Mouse (Mus musculus): Measurements from ENCODE around the gene Fmod. TPM values are rescaled to one million over a fixed set of nuclear protein-coding genes. Genes with fewer than 3 reads are reported as not detected.

Fmod gene
- polyA plus RNA-seq, 1 experiment from 2014 or later: 44.2 TPM

- H3K4me1 ChIP-seq (ENCODE audit: control insufficient read depth, insufficient read depth, low read length): peaks cover 7% of the 10 kb centered on the region; the same call in 1 of the 2 replicates
- H3K4me3 ChIP-seq (ENCODE audit: low read depth, low read length): no peak overlapping the region
- no peak overlapping the region for H3K9ac ChIP-seq (ENCODE audit: low read depth, low read length)
- no peaks in the 10 kb centered on the region for H3K36me3 ChIP-seq (ENCODE audit: control insufficient read depth, insufficient read depth, low read length)
- no peaks in the 10 kb centered on the region for H3K9me3 ChIP-seq (ENCODE audit: control insufficient read depth, low read length)
- no peaks in the 10 kb centered on the region for H3K27me3 ChIP-seq (replicated peaks; ENCODE audit: control insufficient read depth, insufficient read depth, low read length)
- ATAC-seq (ENCODE audit: low read depth) (no peak), DNase-seq (ENCODE audit: low spot score) (peak; percentile 64)
- H3K4me2 ChIP-seq (ENCODE audit: low read depth, low read length): no peak overlapping the region
- no peak overlapping the region for H3K27ac ChIP-seq (replicated peaks; ENCODE audit: low read depth, low read length)
- 66% methylated on average over 14 of the region's 14 CpGs for WGBS
These were observed 8.8 kb upstream of the Fmod start for GRCm38 (mm10) chr1:134028161-134028846.

DNA sequence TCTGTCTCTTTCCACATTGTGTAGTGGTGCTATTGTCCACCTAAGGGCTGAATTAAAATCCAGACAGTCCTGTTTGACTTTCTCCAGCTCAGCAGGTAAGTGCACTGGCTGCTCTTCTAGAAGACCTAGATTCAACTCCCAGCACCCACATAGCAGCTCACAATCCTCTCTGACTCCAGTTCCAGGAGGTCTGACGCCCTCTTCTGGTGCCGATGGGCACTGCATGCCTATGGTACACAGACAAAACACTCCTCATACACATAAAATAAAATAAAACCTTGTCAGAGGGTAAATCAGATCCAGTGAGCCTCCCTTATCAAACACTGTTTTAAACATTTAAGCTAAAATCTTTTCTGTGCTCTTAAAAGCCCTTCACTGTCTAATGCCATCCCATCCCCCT lies 562 bp upstream of the Fmod start:
- no peak for ATAC-seq (ENCODE audit: low read depth)
- Histone ChIP-seq H3K4me2 (ENCODE audit: low read depth, low read length) (no peak overlapping the region), H3K9ac (ENCODE audit: low read depth, low read length) (no peak overlapping the region), H3K9me3 (ENCODE audit: control insufficient read depth, low read length) (no peaks in the 10 kb centered on the region), H3K4me1 (ENCODE audit: control insufficient read depth, insufficient read depth, low read length) (peaks cover 7% of the 10 kb centered on the region; the same call in 1 of the 2 replicates), H3K36me3 (ENCODE audit: control insufficient read depth, insufficient read depth, low read length) (no peaks in the 10 kb centered on the region), H3K27me3 (replicated peaks; ENCODE audit: control insufficient read depth, insufficient read depth, low read length) (no peaks in the 10 kb centered on the region), H3K27ac (replicated peaks; ENCODE audit: low read depth, low read length) (no peak overlapping the region; the same call in 1 of the 2 replicates), H3K4me3 (ENCODE audit: low read depth, low read length) (no peak overlapping the region)
- DNase-seq (ENCODE audit: low spot score): no peak
- 58% methylated on average over 2 of the region's 2 CpGs for WGBS

GRCm38 (mm10) chr1:134038336-134038735 lies 1.3 kb downstream of the Fmod start:
- H3K27me3 ChIP-seq (replicated peaks; ENCODE audit: control insufficient read depth, insufficient read depth, low read length): no peaks in the 10 kb centered on the region
- H3K9ac ChIP-seq (ENCODE audit: low read depth, low read length): no peak overlapping the region
- H3K27ac ChIP-seq (replicated peaks; ENCODE audit: low read depth, low read length): no peak overlapping the region
- no peak overlapping the region for H3K4me3 ChIP-seq (ENCODE audit: low read depth, low read length)
- H3K36me3 ChIP-seq (ENCODE audit: control insufficient read depth, insufficient read depth, low read length): no peaks in the 10 kb centered on the region
- H3K9me3 ChIP-seq (ENCODE audit: control insufficient read depth, low read length): no peaks in the 10 kb centered on the region
- H3K4me2 ChIP-seq (ENCODE audit: low read depth, low read length): peak overlapping the region; percentile 36; the same call in 1 of the 2 replicates
- DNase-seq (ENCODE audit: low spot score) (no peak), ATAC-seq (ENCODE audit: low read depth) (no peak)
- 65% methylated on average over 4 of the region's 4 CpGs for WGBS
- H3K4me1 ChIP-seq (ENCODE audit: control insufficient read depth, insufficient read depth, low read length): peaks cover 10% of the 10 kb centered on the region; the same call in 1 of the 2 replicates

GRCm38 (mm10) chr1:134039361-134039760 lies 2.3 kb downstream of the Fmod start:
- Histone ChIP-seq H3K4me1 (ENCODE audit: control insufficient read depth, insufficient read depth, low read length) (peaks cover 10% of the 10 kb centered on the region; the same call in 1 of the 2 replicates), H3K4me2 (ENCODE audit: low read depth, low read length) (no peak overlapping the region), H3K27ac (replicated peaks; ENCODE audit: low read depth, low read length) (no peak overlapping the region), H3K9me3 (ENCODE audit: control insufficient read depth, low read length) (no peaks in the 10 kb centered on the region), H3K27me3 (replicated peaks; ENCODE audit: control insufficient read depth, insufficient read depth, low read length) (no peaks in the 10 kb centered on the region), H3K36me3 (ENCODE audit: control insufficient read depth, insufficient read depth, low read length) (no peaks in the 10 kb centered on the region), H3K9ac (ENCODE audit: low read depth, low read length) (no peak overlapping the region), H3K4me3 (ENCODE audit: low read depth, low read length) (no peak overlapping the region)
- DNase-seq (ENCODE audit: low spot score) (no peak), ATAC-seq (ENCODE audit: low read depth) (no peak)
- WGBS: 81% methylated on average over 2 of the region's 2 CpGs

- ATAC-seq (ENCODE audit: low read depth): no peak
- Histone ChIP-seq H3K4me2 (ENCODE audit: low read depth, low read length) (no peak overlapping the region), H3K9ac (ENCODE audit: low read depth, low read length) (no peak overlapping the region), H3K4me3 (ENCODE audit: low read depth, low read length) (no peak overlapping the region), H3K27me3 (replicated peaks; ENCODE audit: control insufficient read depth, insufficient read depth, low read length) (no peaks in the 10 kb centered on the region), H3K36me3 (ENCODE audit: control insufficient read depth, insufficient read depth, low read length) (no peaks in the 10 kb centered on the region), H3K9me3 (ENCODE audit: control insufficient read depth, low read length) (no peaks in the 10 kb centered on the region), H3K27ac (replicated peaks; ENCODE audit: low read depth, low read length) (no peak overlapping the region), H3K4me1 (ENCODE audit: control insufficient read depth, insufficient read depth, low read length) (0 out of 2 replicates have a peak, but pooled peaks cover 5% of the 10 kb centered on the region)
- WGBS: 59% methylated on average over 2 of the region's 2 CpGs
- DNase-seq (ENCODE audit: low spot score): no peak
These were observed 4.8 kb downstream of the Fmod start for GRCm38 (mm10) chr1:134041900-134042299.

GRCm38 (mm10) chr1:134042341-134042740 lies 5.3 kb downstream of the Fmod start:
- Histone ChIP-seq H3K9ac (ENCODE audit: low read depth, low read length) (no peak overlapping the region), H3K4me1 (ENCODE audit: control insufficient read depth, insufficient read depth, low read length) (0 out of 2 replicates have a peak, but pooled peaks cover 5% of the 10 kb centered on the region), H3K36me3 (ENCODE audit: control insufficient read depth, insufficient read depth, low read length) (no peaks in the 10 kb centered on the region), H3K27me3 (replicated peaks; ENCODE audit: control insufficient read depth, insufficient read depth, low read length) (no peaks in the 10 kb centered on the region), H3K4me3 (ENCODE audit: low read depth, low read length) (no peak overlapping the region), H3K4me2 (ENCODE audit: low read depth, low read length) (no peak overlapping the region), H3K9me3 (ENCODE audit: control insufficient read depth, low read length) (no peaks in the 10 kb centered on the region), H3K27ac (replicated peaks; ENCODE audit: low read depth, low read length) (no peak overlapping the region)
- WGBS: 22% methylated on average over 1 of the region's 1 CpGs
- DNase-seq (ENCODE audit: low spot score) (no peak), ATAC-seq (ENCODE audit: low read depth) (no peak)

GRCm38 (mm10) chr1:134044805-134045204 lies 7.8 kb downstream of the Fmod start:
- 0 out of 2 replicates have a peak, but pooled peaks cover 3% of the 10 kb centered on the region for H3K4me1 ChIP-seq (ENCODE audit: control insufficient read depth, insufficient read depth, low read length)
- H3K27ac ChIP-seq (replicated peaks; ENCODE audit: low read depth, low read length): no peak overlapping the region
- H3K4me3 ChIP-seq (ENCODE audit: low read depth, low read length): no peak overlapping the region
- H3K36me3 ChIP-seq (ENCODE audit: control insufficient read depth, insufficient read depth, low read length): no peaks in the 10 kb centered on the region
- no peak overlapping the region for H3K4me2 ChIP-seq (ENCODE audit: low read depth, low read length)
- H3K27me3 ChIP-seq (replicated peaks; ENCODE audit: control insufficient read depth, insufficient read depth, low read length): no peaks in the 10 kb centered on the region
- no peak overlapping the region for H3K9ac ChIP-seq (ENCODE audit: low read depth, low read length)
- H3K9me3 ChIP-seq (ENCODE audit: control insufficient read depth, low read length): no peaks in the 10 kb centered on the region
- ATAC-seq (ENCODE audit: low read depth) (no peak), DNase-seq (ENCODE audit: low spot score) (no peak)
- WGBS: 83% methylated on average over 6 of the region's 6 CpGs

GRCm38 (mm10) chr1:134045971-134046370 lies 8.9 kb downstream of the Fmod start:
- Histone ChIP-seq H3K36me3 (ENCODE audit: control insufficient read depth, insufficient read depth, low read length) (no peaks in the 10 kb centered on the region), H3K9ac (ENCODE audit: low read depth, low read length) (peak overlapping the region; percentile 28; the same call in 1 of the 2 replicates), H3K4me3 (ENCODE audit: low read depth, low read length) (no peak overlapping the region; the same call in 1 of the 2 replicates), H3K9me3 (ENCODE audit: control insufficient read depth, low read length) (no peaks in the 10 kb centered on the region), H3K27me3 (replicated peaks; ENCODE audit: control insufficient read depth, insufficient read depth, low read length) (no peaks in the 10 kb centered on the region), H3K27ac (replicated peaks; ENCODE audit: low read depth, low read length) (no peak overlapping the region), H3K4me1 (ENCODE audit: control insufficient read depth, insufficient read depth, low read length) (0 out of 2 replicates have a peak, but pooled peaks cover 3% of the 10 kb centered on the region), H3K4me2 (ENCODE audit: low read depth, low read length) (peak overlapping the region; percentile 53)
- ATAC-seq (ENCODE audit: low read depth): peak; percentile 76
- 11% methylated on average over 9 of the region's 9 CpGs for WGBS
- peak; percentile 85 for DNase-seq (ENCODE audit: low spot score)

DNA sequence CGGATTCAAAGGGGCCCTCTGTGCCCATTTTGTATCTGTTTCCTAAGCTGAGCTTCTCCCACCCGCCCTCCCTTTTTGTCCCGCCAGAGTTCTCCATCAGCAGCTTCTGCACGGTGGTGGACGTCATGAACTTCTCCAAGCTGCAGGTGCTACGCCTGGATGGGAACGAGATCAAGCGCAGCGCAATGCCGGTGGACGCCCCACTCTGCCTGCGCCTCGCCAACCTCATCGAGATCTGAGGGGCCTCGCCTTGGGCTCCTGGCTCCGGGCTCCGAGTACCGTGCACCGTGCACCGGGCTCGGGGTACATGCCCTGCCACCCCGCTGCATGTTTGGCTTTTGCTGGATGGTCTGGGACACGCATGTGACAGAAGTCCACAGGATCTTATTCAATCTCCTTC lies 9.3 kb downstream of the Fmod start:
- peak overlapping the region; percentile 28; the same call in 1 of the 2 replicates for H3K9ac ChIP-seq (ENCODE audit: low read depth, low read length)
- ATAC-seq (ENCODE audit: low read depth): peak; percentile 50; the same call in 1 of the 2 replicates

More for the DNA sequence above, 9.3 kb downstream of the Fmod start:
- H3K36me3 ChIP-seq (ENCODE audit: control insufficient read depth, insufficient read depth, low read length): no peaks in the 10 kb centered on the region
- whole genome bisulfite sequencing: 29% methylated on average over 23 of the region's 23 CpGs
- H3K27ac ChIP-seq (replicated peaks; ENCODE audit: low read depth, low read length): no peak overlapping the region
- H3K4me1 ChIP-seq (ENCODE audit: control insufficient read depth, insufficient read depth, low read length): 0 out of 2 replicates have a peak, but pooled peaks cover 3% of the 10 kb centered on the region
- H3K4me3 ChIP-seq (ENCODE audit: low read depth, low read length): no peak overlapping the region; the same call in 1 of the 2 replicates
- no peak for DNase-seq (ENCODE audit: low spot score)
- H3K27me3 ChIP-seq (replicated peaks; ENCODE audit: control insufficient read depth, insufficient read depth, low read length): no peaks in the 10 kb centered on the region
- H3K9me3 ChIP-seq (ENCODE audit: control insufficient read depth, low read length): no peaks in the 10 kb centered on the region
- peak overlapping the region; percentile 53 for H3K4me2 ChIP-seq (ENCODE audit: low read depth, low read length)
